Mouse (Mus musculus) forebrain, embryonic 12.5 days (tissue): ENCODE results near the gene Fam163b. TPM values are rescaled to one million over a fixed set of nuclear protein-coding genes. Genes with fewer than 3 reads are reported as not detected.

Source experiments
- ATAC-seq: fragments of 200-750 bp; cut with Nextera tagmentation; 2 replicates; pipeline ENCODE4 v1.8.0; 2017; ENCODE audit warnings: moderate TSS enrichment; ENCODE audit not compliant: low FRiP score
- H3K27ac ChIP-seq: fragments of 300-500 bp; sonication (generic); 2 replicates; pipeline ENCODE4 v1.5.1; 2016; ENCODE audit warnings: mild to moderate bottlenecking
- H3K27me3 ChIP-seq: fragments of 300-500 bp; sonication (generic); 2 replicates; pipeline ENCODE4 v1.6.1; 2016; ENCODE audit warnings: mild to moderate bottlenecking
- H3K36me3 ChIP-seq: fragments of 300-500 bp; sonication (generic); replicated peaks from 2 replicates; pipeline ENCODE4 v1.6.1; 2016; ENCODE audit warnings: mild to moderate bottlenecking
- H3K4me1 ChIP-seq: fragments of 300-500 bp; sonication (generic); 2 replicates; pipeline ENCODE4 v1.6.1; 2016
- H3K4me2 ChIP-seq: fragments of 300-500 bp; sonication (generic); 2 replicates; pipeline ENCODE4 v1.6.1; 2016; ENCODE audit warnings: mild to moderate bottlenecking, moderate library complexity
- H3K4me3 ChIP-seq: fragments of 300-500 bp; sonication (generic); replicated peaks from 2 replicates; pipeline ENCODE4 v1.5.1; 2016; ENCODE audit warnings: mild to moderate bottlenecking
- H3K9ac ChIP-seq: fragments of 300-500 bp; sonication (generic); 2 replicates; pipeline ENCODE4 v1.6.1; 2016; ENCODE audit warnings: mild to moderate bottlenecking
- H3K9me3 ChIP-seq: fragments of 300-500 bp; sonication (generic); 2 replicates; pipeline ENCODE4 v1.6.1; 2016
- WGBS: fragments of 180-500 bp; shearing (Covaris S2); methylation state at CpG from one replicate; pipeline ENCODE4 v1.1.7; 2016; 5-methylcytosine and 5-hydroxymethylcytosine counted together
- polyA plus RNA-seq: library from polyadenylated mRNA; unstranded; fragments of >200 nt; fragmentation: Nextera tagmentation; extraction: Ambion mirVana; gene quantifications from 2 replicates; pipeline ENCODE4 v1.2.1, GENCODE M21; 2016

Gene Fam163b
- 0.27 and 0.32 TPM in 2 replicates for polyA plus RNA-seq

GRCm38 (mm10) chr2:27141950-27142693 is at the start of gene Fam163b:
Gene Fam163b (minus strand): TSS chr2:27142491.
- peaks cover 50% of the 10 kb centered on the region for H3K27me3 ChIP-seq

DNA sequence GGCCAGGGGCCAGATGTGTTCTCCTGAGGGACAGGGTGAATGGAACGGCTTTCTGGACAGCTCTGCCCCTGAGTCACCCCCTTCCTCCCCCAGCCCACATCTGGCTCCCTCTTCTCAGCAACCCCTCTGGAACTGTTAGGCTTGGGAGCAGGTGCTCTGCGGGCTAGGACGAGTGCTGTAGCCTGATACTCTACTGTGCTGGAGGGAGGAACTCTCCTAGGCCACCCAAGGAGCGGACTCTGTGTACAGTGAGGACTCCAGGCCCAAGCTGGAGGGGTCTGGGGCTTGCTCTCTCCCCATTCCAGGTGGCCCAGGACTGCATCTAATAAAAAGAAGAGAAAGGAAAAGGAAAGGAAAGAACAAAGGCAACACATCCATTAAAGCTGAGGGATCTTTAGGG is 47.7 kb upstream of the Fam163b start:
- H3K4me2 ChIP-seq: no peak overlapping the region
- WGBS: 65% methylated on average over 4 of the region's 4 CpGs
- no peak overlapping the region for H3K27ac ChIP-seq
- no peaks in the 10 kb centered on the region for H3K9me3 ChIP-seq
- no peak overlapping the region for H3K9ac ChIP-seq
- no peak for ATAC-seq
- H3K4me1 ChIP-seq: no peaks in the 10 kb centered on the region
- H3K36me3 ChIP-seq: no peaks in the 10 kb centered on the region
- H3K4me3 ChIP-seq: no peak overlapping the region
- H3K27me3 ChIP-seq: no peaks in the 10 kb centered on the region

More at GRCm38 (mm10) chr2:27141950-27142693, at the start of gene Fam163b:
- H3K4me3 ChIP-seq: peak within 1 kb of the TSS; percentile 40
- H3K9ac ChIP-seq: peak within 1 kb of the TSS; percentile 44
- 1% methylated on average over 40 of the region's 62 CpGs for WGBS
- peaks cover 12% of the 10 kb centered on the region for H3K4me1 ChIP-seq
- peak within 1 kb of the TSS; percentile 71 for H3K4me2 ChIP-seq
- no peak within 1 kb of the TSS for H3K27ac ChIP-seq
- H3K9me3 ChIP-seq: no peaks in the 10 kb centered on the region
- peak; percentile 14; the same call in 1 of the 2 replicates for ATAC-seq
- no peaks in the 10 kb centered on the region for H3K36me3 ChIP-seq

DNA sequence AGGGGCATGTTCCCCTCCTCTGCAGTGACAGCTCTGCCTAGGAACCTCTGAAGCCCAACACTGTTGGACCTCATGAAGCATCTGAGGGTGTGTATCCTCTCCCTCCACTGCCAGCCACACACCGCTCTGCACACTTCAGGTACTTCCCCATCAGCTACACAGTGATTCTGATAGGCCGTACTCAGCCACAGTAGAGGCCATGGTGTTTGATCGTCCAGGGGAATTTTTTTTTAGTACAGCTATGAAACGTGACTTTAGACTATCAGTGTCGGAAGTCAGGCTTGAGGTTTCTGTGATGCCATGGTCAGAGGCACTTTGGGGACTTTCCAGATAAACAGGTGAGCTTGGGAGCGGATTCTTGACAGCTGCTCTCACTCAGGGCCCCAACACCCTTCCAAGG is 45.2 kb upstream of the Fam163b start:
- no peak overlapping the region for H3K4me3 ChIP-seq
- whole genome bisulfite sequencing: 91% methylated on average over 6 of the region's 6 CpGs
- ATAC-seq: no peak

GRCm38 (mm10) chr2:27183734-27184133 is 41.4 kb upstream of the Fam163b start:
- no peak for ATAC-seq
- no peak overlapping the region for H3K4me2 ChIP-seq
- no peak overlapping the region for H3K9ac ChIP-seq
- no peaks in the 10 kb centered on the region for H3K4me1 ChIP-seq
- 88% methylated on average over 12 of the region's 12 CpGs for WGBS
- no peak overlapping the region for H3K4me3 ChIP-seq
- H3K27ac ChIP-seq: no peak overlapping the region
- H3K27me3 ChIP-seq: no peaks in the 10 kb centered on the region
- H3K36me3 ChIP-seq: no peaks in the 10 kb centered on the region
- H3K9me3 ChIP-seq: no peaks in the 10 kb centered on the region

More for the DNA sequence above, 45.2 kb upstream of the Fam163b start:
- no peak overlapping the region for H3K4me2 ChIP-seq
- no peak overlapping the region for H3K9ac ChIP-seq
- H3K27me3 ChIP-seq: no peaks in the 10 kb centered on the region
- H3K4me1 ChIP-seq: no peaks in the 10 kb centered on the region
- no peaks in the 10 kb centered on the region for H3K9me3 ChIP-seq
- H3K27ac ChIP-seq: no peak overlapping the region
- H3K36me3 ChIP-seq: no peaks in the 10 kb centered on the region

DNA sequence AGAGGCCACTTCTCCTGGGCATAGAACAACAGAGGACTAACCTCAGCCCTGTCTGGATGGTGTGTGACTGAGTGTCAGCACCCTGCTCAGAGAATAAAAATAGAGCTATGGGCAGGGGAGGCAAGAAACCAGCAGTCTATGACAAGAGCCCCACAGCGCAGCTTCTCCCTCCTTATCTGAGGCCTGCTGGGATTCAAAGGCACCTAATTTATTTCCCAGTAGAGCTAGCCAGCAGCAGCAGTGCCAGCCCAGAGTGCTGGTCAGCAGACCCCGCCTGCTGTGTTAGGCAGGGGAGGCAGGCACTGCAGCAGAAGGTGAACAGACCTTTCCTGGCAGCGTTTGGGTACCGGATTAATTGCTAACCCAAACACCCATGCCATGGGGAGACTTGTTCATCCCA is 39.6 kb upstream of the Fam163b start:
- no peak for ATAC-seq
- no peaks in the 10 kb centered on the region for H3K27me3 ChIP-seq
- 75% methylated on average over 4 of the region's 4 CpGs for WGBS

DNA sequence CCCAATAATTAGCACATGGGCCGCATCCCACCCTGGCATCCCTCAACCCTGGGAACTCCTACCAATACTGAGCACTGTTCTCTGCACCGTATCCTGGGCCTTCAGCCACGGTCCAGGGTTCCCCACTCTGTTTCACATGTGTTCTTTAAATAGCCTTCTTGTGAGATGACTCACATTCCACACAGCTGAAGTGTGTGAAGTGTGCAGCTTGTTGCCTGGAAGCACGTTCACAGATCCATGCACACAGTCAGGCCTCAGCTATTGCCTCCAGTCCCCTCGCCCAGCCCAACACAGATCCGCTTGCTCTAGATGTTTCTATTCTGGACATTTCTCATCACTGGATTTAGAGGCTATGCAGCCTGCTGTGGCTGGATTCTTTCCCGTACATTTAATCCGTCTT is 36.8 kb upstream of the Fam163b start:
- Histone ChIP-seq H3K36me3 (no peaks in the 10 kb centered on the region), H3K27me3 (no peaks in the 10 kb centered on the region), H3K27ac (no peak overlapping the region), H3K9me3 (no peaks in the 10 kb centered on the region), H3K4me2 (no peak overlapping the region), H3K4me3 (no peak overlapping the region), H3K9ac (no peak overlapping the region), H3K4me1 (0 out of 2 replicates have a peak, but pooled peaks cover 2% of the 10 kb centered on the region)
- no peak for ATAC-seq
- WGBS: 87% methylated on average over 8 of the region's 8 CpGs

More for the DNA sequence above, 39.6 kb upstream of the Fam163b start:
- Histone ChIP-seq H3K36me3 (no peaks in the 10 kb centered on the region), H3K27ac (no peak overlapping the region), H3K4me1 (no peaks in the 10 kb centered on the region), H3K4me3 (no peak overlapping the region), H3K9me3 (no peaks in the 10 kb centered on the region), H3K4me2 (no peak overlapping the region), H3K9ac (no peak overlapping the region)

- H3K27me3 ChIP-seq: no peaks in the 10 kb centered on the region
- no peak overlapping the region for H3K4me2 ChIP-seq
- no peak overlapping the region for H3K9ac ChIP-seq
- no peaks in the 10 kb centered on the region for H3K9me3 ChIP-seq
- 85% methylated on average over 10 of the region's 10 CpGs for WGBS
- H3K4me1 ChIP-seq: 0 out of 2 replicates have a peak, but pooled peaks cover 2% of the 10 kb centered on the region
- ATAC-seq: no peak
- no peak overlapping the region for H3K4me3 ChIP-seq
- H3K36me3 ChIP-seq: no peaks in the 10 kb centered on the region
- no peak overlapping the region for H3K27ac ChIP-seq
Observed at GRCm38 (mm10) chr2:27175696-27176267, 33.5 kb upstream of the Fam163b start.

DNA sequence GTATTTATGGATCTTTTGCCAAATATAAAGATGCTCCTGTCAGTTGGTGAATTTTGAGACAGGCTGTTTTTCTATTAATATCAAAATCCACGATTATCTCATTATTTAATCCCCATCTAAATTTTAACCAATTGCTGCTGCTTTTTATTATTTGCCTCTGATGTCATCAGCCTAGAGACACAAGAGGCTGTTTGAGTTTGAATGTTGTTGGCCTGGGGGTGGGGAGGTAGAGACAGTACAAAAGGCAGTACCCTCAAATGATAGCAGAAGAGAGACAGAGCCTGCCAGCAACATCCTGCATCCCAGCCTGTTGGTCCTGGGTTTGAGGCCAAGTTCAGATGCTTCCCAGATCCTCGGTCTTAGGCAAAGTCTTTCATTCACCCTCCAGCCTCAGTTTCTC is 32.0 kb upstream of the Fam163b start:
- Histone ChIP-seq H3K36me3 (no peaks in the 10 kb centered on the region), H3K4me3 (no peak overlapping the region), H3K27me3 (no peaks in the 10 kb centered on the region), H3K9me3 (no peaks in the 10 kb centered on the region), H3K4me1 (0 out of 2 replicates have a peak, but pooled peaks cover 2% of the 10 kb centered on the region), H3K27ac (no peak overlapping the region), H3K9ac (no peak overlapping the region), H3K4me2 (no peak overlapping the region)
- WGBS: 76% methylated on average over 2 of the region's 2 CpGs
- ATAC-seq: no peak

DNA sequence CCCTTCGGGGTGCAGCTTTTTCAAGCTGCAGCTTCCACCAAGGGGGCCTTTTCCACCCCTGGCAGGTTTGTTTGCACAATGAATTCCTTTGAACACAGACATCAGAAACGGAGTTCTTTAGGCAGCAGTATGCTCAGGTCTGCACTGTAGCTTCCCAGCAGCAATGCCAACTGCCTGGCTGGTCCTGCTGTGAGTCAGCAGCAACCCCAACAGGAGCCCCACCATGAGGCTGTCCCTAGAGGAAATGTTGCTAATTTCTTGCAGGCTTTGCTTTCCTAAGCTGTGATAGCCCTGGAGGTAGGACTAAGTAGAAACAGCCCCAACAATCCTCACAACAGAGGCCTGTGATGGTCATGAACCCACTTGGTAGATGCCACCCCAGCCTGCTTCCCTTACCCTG is 24.7 kb upstream of the Fam163b start:
- Histone ChIP-seq H3K4me2 (no peak overlapping the region), H3K4me3 (no peak overlapping the region), H3K9ac (no peak overlapping the region), H3K4me1 (peaks cover 6% of the 10 kb centered on the region), H3K27me3 (no peaks in the 10 kb centered on the region), H3K9me3 (no peaks in the 10 kb centered on the region), H3K36me3 (no peaks in the 10 kb centered on the region), H3K27ac (no peak overlapping the region)
- 33% methylated on average over 2 of the region's 2 CpGs for whole genome bisulfite sequencing
- no peak for ATAC-seq

DNA sequence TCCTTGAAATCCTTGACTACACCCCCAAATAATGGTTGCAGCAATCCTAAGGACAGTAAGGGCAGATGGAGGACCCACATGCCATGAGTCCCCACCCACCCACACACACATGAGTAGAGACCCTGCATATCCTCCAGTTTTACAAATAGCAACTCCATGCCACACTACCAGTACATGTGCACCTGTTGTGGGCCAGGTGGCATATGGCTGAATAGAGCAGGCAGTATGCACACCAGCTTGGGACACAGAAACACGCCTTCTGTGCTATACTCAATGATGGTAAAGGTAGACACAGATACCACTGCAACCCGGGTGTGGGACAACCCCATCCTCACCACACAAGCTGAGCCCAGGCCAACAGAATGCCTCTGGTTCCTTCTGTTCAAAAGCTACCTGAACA is 23.8 kb upstream of the Fam163b start:
- WGBS: 93% methylated on average over 2 of the region's 2 CpGs
- Histone ChIP-seq H3K27me3 (no peaks in the 10 kb centered on the region), H3K4me1 (peaks cover 6% of the 10 kb centered on the region), H3K9me3 (no peaks in the 10 kb centered on the region), H3K4me3 (no peak overlapping the region), H3K4me2 (no peak overlapping the region), H3K9ac (no peak overlapping the region), H3K36me3 (no peaks in the 10 kb centered on the region), H3K27ac (no peak overlapping the region)
- ATAC-seq: no peak

- WGBS: 80% methylated on average over 12 of the region's 12 CpGs
Observed at GRCm38 (mm10) chr2:27164796-27165590, 22.7 kb upstream of the Fam163b start, which contains the start of gene Dbh. Gene Dbh (plus strand): TSS chr2:27165233.

DNA sequence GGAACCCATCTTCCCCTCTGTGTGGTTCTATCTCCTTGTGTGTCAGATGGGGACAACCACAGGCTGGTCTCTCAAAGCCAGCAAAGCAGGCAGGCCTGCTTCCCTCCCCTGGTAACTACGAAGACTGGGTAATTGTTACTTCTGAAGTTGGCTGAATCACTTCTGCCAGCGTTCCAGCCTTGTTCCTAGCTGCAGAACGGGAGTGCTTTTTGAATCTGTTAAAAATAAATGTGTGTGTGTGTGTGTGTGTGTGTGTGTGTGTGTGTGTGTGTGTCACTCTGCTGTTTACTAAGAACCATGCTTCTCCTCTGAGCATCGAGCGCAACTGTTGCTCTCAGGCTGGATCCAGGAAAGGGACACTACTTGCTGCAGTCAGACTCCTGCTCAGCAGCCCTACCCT is 21.6 kb upstream of the Fam163b start:
- H3K27ac ChIP-seq: no peak overlapping the region
- no peak for ATAC-seq
- 86% methylated on average over 5 of the region's 5 CpGs for WGBS

More at GRCm38 (mm10) chr2:27164796-27165590, 22.7 kb upstream of the Fam163b start, which contains the start of gene Dbh:
- ATAC-seq: no peak
- Histone ChIP-seq H3K4me3 (no peak within 1 kb of the TSS), H3K27ac (no peak within 1 kb of the TSS), H3K9ac (no peak within 1 kb of the TSS), H3K36me3 (no peaks in the 10 kb centered on the region), H3K4me1 (peaks cover 6% of the 10 kb centered on the region), H3K9me3 (no peaks in the 10 kb centered on the region), H3K27me3 (no peaks in the 10 kb centered on the region), H3K4me2 (no peak within 1 kb of the TSS)

More for the DNA sequence above, 21.6 kb upstream of the Fam163b start:
- Histone ChIP-seq H3K9ac (no peak overlapping the region), H3K4me1 (peaks cover 6% of the 10 kb centered on the region), H3K4me3 (no peak overlapping the region), H3K27me3 (no peaks in the 10 kb centered on the region), H3K4me2 (no peak overlapping the region), H3K36me3 (no peaks in the 10 kb centered on the region), H3K9me3 (no peaks in the 10 kb centered on the region)
